11 mouse cellular contexts compared by ENCODE assay signal in the genomic region with DNA sequence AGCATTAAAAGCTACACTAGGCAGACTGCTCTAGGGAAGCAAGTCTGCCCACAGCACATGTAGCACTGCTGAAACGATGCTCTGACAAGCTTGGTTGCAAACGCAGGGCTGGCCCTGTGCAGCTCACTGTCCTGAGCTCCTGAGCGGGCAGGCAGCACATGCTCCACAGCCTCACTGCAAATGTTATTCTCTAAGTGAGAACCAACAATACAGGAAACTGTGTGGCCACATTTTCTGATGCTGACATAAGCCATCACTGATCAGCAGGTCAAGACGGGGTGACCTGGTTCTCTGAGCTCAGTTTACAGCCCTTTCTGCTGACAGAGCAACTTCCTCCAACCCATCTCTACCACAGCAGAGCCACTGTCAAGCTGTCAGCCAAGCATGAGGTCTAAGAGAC. TPM values are rescaled to one million over a fixed set of nuclear protein-coding genes. Genes with fewer than 3 reads are reported as not detected.
DNase-seq lines count a peak whose midpoint lies in the region; ATAC-seq and TF ChIP-seq lines count a peak whose summit lies in the region.
"Had no signal": no experiment of that assay in that cellular context is flagged by ENCODE, and none has a peak within 500 bp of the region (broad histone marks: within the 10 kb centered on the region; RNA-seq: fewer than 3 reads in every experiment).

No protein-coding gene starts in this region.

- 0 out of 2 replicates have a peak, but pooled peaks have one; percentile 33 for ATAC-seq in kidney, postnatal 0 days (replicated peaks; ENCODE audit: low FRiP score, low read depth)
- no peak for ATAC-seq in kidney, embryonic 14.5 days (ENCODE audit: low FRiP score, low TSS enrichment)
- ATAC-seq in CD4-positive, CD25-positive, alpha-beta regulatory T cell, adult 4 months: peak; percentile 45
- ATAC-seq in megakaryocyte, adult 5-6 weeks (ENCODE audit: poor library complexity, severe bottlenecking): peak; percentile 56
- ATAC-seq: intestine, embryonic 15.5 days had no signal

- peak; percentile 16 for DNase-seq in kidney, postnatal 0 days (ENCODE audit: low spot score)
- peak; percentile 78 for DNase-seq in embryo, embryonic 10 days (ENCODE audit: low spot score)
- DNase-seq in cerebellum, postnatal 36 days: no peak
- no peak for DNase-seq in cerebellum, adult 2 months
- DNase-seq in adrenal gland, postnatal 10 days: no peak
- DNase-seq: cerebellum, adult 11-12 months had no signal

- WGBS in kidney, postnatal 0 days: 13% methylated on average over 4 of the region's 4 CpGs
- WGBS in kidney, embryonic 14.5 days: 14% methylated on average over 4 of the region's 4 CpGs
- 37% methylated on average over 4 of the region's 4 CpGs for whole genome bisulfite sequencing in cerebellum, adult 2 months

- no peaks in the 10 kb centered on the region for H3K4me1 ChIP-seq in kidney, postnatal 0 days (replicated peaks; ENCODE audit: insufficient read depth, low read length)
- peaks cover 4% of the 10 kb centered on the region; the same call in 1 of the 2 replicates for H3K4me1 ChIP-seq in kidney, embryonic 14.5 days (ENCODE audit: control insufficient read depth, insufficient read depth, low read length)
- no peaks in the 10 kb centered on the region for H3K4me1 ChIP-seq in cerebellum, adult 2 months (ENCODE audit: control insufficient read depth, insufficient read depth, low read length)
- H3K4me1 ChIP-seq: midbrain, embryonic 12.5 days had no signal

- H3K36me3 ChIP-seq in kidney, postnatal 0 days (ENCODE audit: insufficient read depth, low read length): peaks cover 3% of the 10 kb centered on the region; the same call in 1 of the 2 replicates
- H3K36me3 ChIP-seq in kidney, embryonic 14.5 days (ENCODE audit: control insufficient read depth, insufficient read depth, low read length): no peaks in the 10 kb centered on the region
- H3K36me3 ChIP-seq: intestine, embryonic 15.5 days had no signal

- no peak overlapping the region for H3K4me3 ChIP-seq in kidney, postnatal 0 days (replicated peaks; ENCODE audit: low read depth, low read length)
- H3K4me3 ChIP-seq in kidney, embryonic 14.5 days (ENCODE audit: low read length): no peak overlapping the region
- H3K4me3 ChIP-seq in cerebellum, adult 2 months (replicated peaks; ENCODE audit: insufficient read depth, low read depth, low read length): no peak overlapping the region
- H3K4me3 ChIP-seq: intestine, embryonic 15.5 days; midbrain, embryonic 12.5 days had no signal

- no peak for TF ChIP-seq POLR2A in cerebellum, adult 2 months (IDR thresholded peaks at IDR 0.05; ENCODE audit: borderline replicate concordance, insufficient read depth, low read length)

- no peak overlapping the region for H3K9ac ChIP-seq in kidney, postnatal 0 days (ENCODE audit: low read depth, low read length)
- no peak overlapping the region for H3K9ac ChIP-seq in kidney, embryonic 14.5 days (ENCODE audit: low read depth, low read length)
- H3K9ac ChIP-seq: intestine, embryonic 15.5 days; midbrain, embryonic 12.5 days had no signal

- no peaks in the 10 kb centered on the region for H3K9me3 ChIP-seq in kidney, postnatal 0 days (replicated peaks; ENCODE audit: low read length)
- H3K9me3 ChIP-seq in kidney, embryonic 14.5 days (ENCODE audit: control insufficient read depth, low read length): no peaks in the 10 kb centered on the region
- H3K9me3 ChIP-seq: intestine, embryonic 15.5 days; midbrain, embryonic 12.5 days had no signal

- H3K27me3 ChIP-seq in kidney, postnatal 0 days (ENCODE audit: insufficient read depth, low read length): no peaks in the 10 kb centered on the region
- no peaks in the 10 kb centered on the region for H3K27me3 ChIP-seq in kidney, embryonic 14.5 days (ENCODE audit: control insufficient read depth, insufficient read depth, low read length)
- H3K27me3 ChIP-seq in cerebellum, adult 2 months (ENCODE audit: control insufficient read depth, insufficient read depth, low read length): no peaks in the 10 kb centered on the region
- H3K27me3 ChIP-seq: intestine, embryonic 15.5 days; midbrain, embryonic 12.5 days had no signal

- H3K27ac ChIP-seq in kidney, postnatal 0 days: no peak overlapping the region
- H3K27ac ChIP-seq in kidney, embryonic 14.5 days (ENCODE audit: low read depth, low read length): no peak overlapping the region
- H3K27ac ChIP-seq in cerebellum, adult 2 months (ENCODE audit: insufficient read depth, low read length): no peak overlapping the region
- H3K27ac ChIP-seq: intestine, embryonic 15.5 days; midbrain, embryonic 12.5 days had no signal

- no peak for TF ChIP-seq CTCF in kidney, postnatal 0 days (IDR thresholded peaks at IDR 0.05; ENCODE audit: low read depth)
- no peak for TF ChIP-seq CTCF in cerebellum, adult 2 months (IDR thresholded peaks at IDR 0.05; ENCODE audit: borderline replicate concordance, insufficient read depth, low read depth, low read length)

- H3K4me2 ChIP-seq in kidney, postnatal 0 days (ENCODE audit: low read length): no peak overlapping the region
- H3K4me2 ChIP-seq in kidney, embryonic 14.5 days (replicated peaks; ENCODE audit: low read depth, low read length): no peak overlapping the region
- H3K4me2 ChIP-seq: intestine, embryonic 15.5 days; midbrain, embryonic 12.5 days had no signal

RNA-seq across cellular contexts. Expression of a gene that starts 34.5 kb away (rescaled TPM):
- 0.13 TPM in 1 of 2 replicates, not detected in the other for polyA plus RNA-seq in kidney, postnatal 0 days (2015; fragmentation: Nextera tagmentation; extraction: Ambion mirVana)
- polyA plus RNA-seq in kidney, embryonic 14.5 days (2014; fragmentation: Nextera tagmentation; extraction: Ambion mirVana): 0.16 and 0.42 TPM in 2 replicates
- under 1 TPM; 0.46 to 0.73 TPM for polyA plus RNA-seq in CD4-positive, CD25-positive, alpha-beta regulatory T cell, adult 4 months (2017; shearing (Covaris generic))
- 0.65 and 0.98 TPM in 2 replicates for total RNA-seq in megakaryocyte, adult 5-6 weeks (2015)
- total RNA-seq in megakaryocyte, adult 5-6 weeks (2017): 0.98 and 1.3 TPM in 2 replicates
- 0.26 and 0.27 TPM in 2 replicates for polyA plus RNA-seq in cerebellum, adult 2 months (2012; rRNA removed)
- under 1 TPM in 1 of 2 experiments, not detected in 1; 0.58 TPM for total RNA-seq in adrenal gland, postnatal 10 days (2021)
- polyA plus RNA-seq: intestine, embryonic 15.5 days had no signal

Comparison
In these comparisons a context has a peak if more than half of its experiments do, and no peak if none do; other contexts are left out.
1. DNase-seq: peak in kidney, postnatal 0 days (single experiment) and embryo, embryonic 10 days (single experiment); none in cerebellum, postnatal 36 days (0 of 2), cerebellum, adult 2 months (0 of 2) and adrenal gland, postnatal 10 days (single experiment).